Mouse (Mus musculus) erythroblast, embryonic 14.5 days (primary cell): ENCODE measurements around the gene Setd6. TPM values are rescaled to one million over a fixed set of nuclear protein-coding genes. Genes with fewer than 3 reads are reported as not detected.

Experiments
- H3K27me3 ChIP-seq: 2 replicates; pipeline ENCODE4 v1.6.1; 2012; ENCODE audit warnings: inconsistent platforms; ENCODE audit not compliant: control insufficient read depth
- H3K36me3 ChIP-seq: 2 replicates; pipeline ENCODE4 v1.6.1; 2012; ENCODE audit warnings: mild to moderate bottlenecking, inconsistent platforms; ENCODE audit not compliant: control insufficient read depth
- H3K4me1 ChIP-seq: 2 replicates; pipeline ENCODE4 v1.6.1; 2012; ENCODE audit warnings: inconsistent platforms; ENCODE audit not compliant: control insufficient read depth
- H3K4me3 ChIP-seq: replicated peaks from 2 replicates; pipeline ENCODE3; 2012; ENCODE audit warnings: moderate library complexity, mild to moderate bottlenecking, inconsistent platforms
- H3K9me3 ChIP-seq: 2 replicates; pipeline ENCODE4 v1.6.1; 2012; ENCODE audit warnings: low read length, inconsistent platforms, mixed read lengths; ENCODE audit not compliant: control insufficient read depth
- GATA1 ChIP-seq: IDR thresholded peaks from 2 replicates; pipeline ENCODE4 v1.6.1; 2012; ENCODE audit warnings: low read length, inconsistent platforms, mixed read lengths
- TAL1 ChIP-seq: IDR thresholded peaks from 3 replicates; pipeline ENCODE4 v1.6.1; 2012; ENCODE audit warnings: low read length, inconsistent platforms, mixed read lengths
- polyA plus RNA-seq: library from polyadenylated mRNA; stranded (reverse); fragments of >175 nt; gene quantifications from 2 replicates; pipeline ENCODE4 v1.2.3, GENCODE M21; 2012

Gene Setd6
- polyA plus RNA-seq, 1 experiment, result 0.68 TPM

DNA sequence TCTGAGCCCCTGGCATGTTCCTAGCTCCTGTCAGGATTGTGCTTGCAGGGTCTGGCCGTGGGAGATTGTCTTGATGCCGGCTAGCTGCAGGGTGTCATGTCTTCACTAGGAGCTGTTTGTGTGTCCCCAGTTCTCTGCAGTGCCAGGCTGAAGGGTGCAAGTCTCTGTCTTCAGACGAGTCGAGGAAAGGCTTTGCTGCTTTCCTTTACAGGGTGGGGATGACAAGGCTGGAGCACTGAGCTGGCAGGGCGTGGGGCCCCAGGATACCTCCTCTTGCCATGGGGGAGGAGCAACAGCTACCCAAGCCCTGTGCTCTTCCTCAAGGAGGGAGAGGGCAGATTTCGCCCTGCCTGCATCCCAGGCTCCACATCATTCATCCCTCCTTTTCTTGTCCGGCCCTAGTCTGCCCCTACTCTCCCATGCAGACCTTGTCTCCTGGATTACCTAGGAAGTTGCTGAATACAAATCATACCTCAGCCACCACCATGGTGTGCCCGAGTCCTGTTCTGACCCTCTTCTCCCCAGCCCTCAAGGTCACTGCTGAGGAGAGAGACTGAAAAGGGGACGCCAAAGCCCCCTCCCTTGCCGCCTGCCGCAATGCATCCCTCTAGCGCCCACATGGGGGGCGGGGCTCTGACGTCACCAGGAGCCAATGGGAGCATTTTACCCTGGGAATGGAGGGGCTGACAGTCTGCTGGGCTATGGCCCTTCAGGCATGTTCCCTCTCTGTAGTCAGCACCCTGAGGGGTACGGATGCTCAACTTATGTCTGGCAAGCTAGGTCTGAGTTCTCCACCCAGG is 12.0 kb upstream of the Setd6 start:
- Histone ChIP-seq H3K4me3 (peak overlapping the region; percentile 63), H3K4me1 (peaks cover 20% of the 10 kb centered on the region), H3K36me3 (no peaks in the 10 kb centered on the region), H3K27me3 (peaks cover 33% of the 10 kb centered on the region), H3K9me3 (no peaks in the 10 kb centered on the region)
- TF ChIP-seq GATA1, result no peak
- TF ChIP-seq TAL1, result no peak

DNA sequence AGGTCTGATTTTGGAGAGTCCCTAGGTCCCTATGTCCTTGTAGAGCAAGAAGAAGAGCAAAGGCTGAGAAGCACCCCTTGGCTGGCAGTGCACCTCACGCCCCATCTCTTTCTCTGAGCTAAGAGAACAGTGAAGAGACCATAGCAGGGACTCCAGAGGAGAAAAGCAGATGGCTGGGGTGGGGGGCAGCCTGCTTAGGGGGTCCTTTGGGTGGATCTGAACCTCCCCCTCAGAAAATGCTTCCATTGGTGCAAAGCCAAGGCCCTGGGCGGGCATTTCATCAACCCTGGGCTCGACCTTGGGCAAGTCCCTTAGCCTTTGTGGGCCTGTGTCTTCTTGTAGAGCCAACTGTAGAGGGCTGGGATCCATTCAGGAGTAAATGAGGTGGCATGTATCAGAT is 11.1 kb upstream of the Setd6 start:
- Histone ChIP-seq H3K4me1 (peaks cover 20% of the 10 kb centered on the region), H3K27me3 (peaks cover 27% of the 10 kb centered on the region), H3K36me3 (no peaks in the 10 kb centered on the region), H3K9me3 (no peaks in the 10 kb centered on the region), H3K4me3 (no peak overlapping the region)
- no peak for TF ChIP-seq TAL1
- TF ChIP-seq GATA1, result no peak

DNA sequence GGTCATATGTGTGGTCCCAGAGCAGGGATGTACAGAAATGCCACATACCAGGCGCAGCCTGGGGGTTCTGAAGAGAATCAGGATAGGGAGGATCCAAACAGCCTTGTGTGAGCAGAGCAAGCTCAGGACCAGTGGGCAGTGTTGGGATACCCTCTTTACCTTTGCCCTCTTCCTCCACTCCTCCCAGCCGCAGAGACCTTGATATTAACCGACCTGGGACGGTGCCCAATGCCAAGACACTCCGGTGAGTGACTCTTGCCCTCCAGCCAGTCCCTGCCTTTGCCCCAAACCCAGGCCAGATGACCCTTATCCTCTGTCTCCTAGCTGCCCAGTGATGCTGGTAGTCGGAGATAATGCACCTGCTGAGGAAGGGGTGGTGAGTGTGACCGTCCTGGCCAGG is 6.1 kb upstream of the Setd6 start:
- H3K4me1 ChIP-seq, result peaks cover 28% of the 10 kb centered on the region
- TF ChIP-seq GATA1 (no peak), TAL1 (no peak)
- H3K4me3 ChIP-seq, result no peak overlapping the region
- no peaks in the 10 kb centered on the region for H3K27me3 ChIP-seq
- no peaks in the 10 kb centered on the region for H3K9me3 ChIP-seq
- H3K36me3 ChIP-seq, result no peaks in the 10 kb centered on the region

DNA sequence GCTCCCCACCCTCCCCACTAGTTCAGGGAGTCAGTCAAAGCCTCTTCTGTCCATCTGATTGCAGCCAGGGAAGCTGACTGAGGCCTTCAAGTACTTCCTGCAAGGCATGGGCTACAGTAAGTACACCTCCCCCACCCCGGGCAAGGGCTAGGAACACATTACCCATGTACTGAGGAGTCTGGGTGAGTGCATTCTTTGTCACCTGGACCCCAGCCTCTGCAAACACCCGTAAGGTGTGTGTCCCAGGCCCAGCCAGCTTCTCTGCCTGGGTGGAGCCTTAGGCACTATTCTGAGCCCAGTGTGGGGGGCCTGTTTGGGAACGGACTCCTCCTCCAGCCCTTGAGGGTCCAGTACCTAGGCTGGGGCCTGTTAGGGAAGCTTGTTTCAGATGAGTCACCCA is 4.7 kb upstream of the Setd6 start:
- H3K4me1 ChIP-seq, result peaks cover 42% of the 10 kb centered on the region
- no peak overlapping the region for H3K4me3 ChIP-seq
- H3K36me3 ChIP-seq, result no peaks in the 10 kb centered on the region; the same call in 1 of the 2 replicates
- no peaks in the 10 kb centered on the region for H3K9me3 ChIP-seq
- TF ChIP-seq GATA1 (no peak), TAL1 (no peak)
- H3K27me3 ChIP-seq, result no peaks in the 10 kb centered on the region

DNA sequence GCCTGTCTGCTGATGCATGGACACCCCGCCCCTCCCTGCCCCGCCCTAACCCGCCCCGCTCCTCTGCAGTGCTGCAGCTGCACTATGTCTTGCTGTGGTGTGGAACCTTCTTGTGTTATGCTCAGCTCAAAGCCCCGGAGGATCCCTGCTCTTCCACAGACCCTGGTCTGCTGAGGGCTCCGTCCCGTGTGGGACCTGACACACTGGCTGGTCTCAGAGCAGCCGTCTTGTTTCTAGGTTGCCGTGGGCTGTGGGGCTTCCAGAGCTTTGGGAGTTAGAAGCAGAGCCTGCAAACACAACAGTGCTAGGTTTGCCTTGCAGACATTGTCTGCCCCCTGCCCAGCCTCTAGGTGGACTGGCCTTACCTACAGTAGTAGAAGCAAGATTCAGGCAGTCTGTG is 3.3 kb upstream of the Setd6 start:
- Histone ChIP-seq H3K4me3 (no peak overlapping the region), H3K36me3 (peaks cover 10% of the 10 kb centered on the region), H3K9me3 (no peaks in the 10 kb centered on the region), H3K4me1 (peaks cover 55% of the 10 kb centered on the region), H3K27me3 (no peaks in the 10 kb centered on the region)
- TF ChIP-seq TAL1 (no peak), GATA1 (no peak)

DNA sequence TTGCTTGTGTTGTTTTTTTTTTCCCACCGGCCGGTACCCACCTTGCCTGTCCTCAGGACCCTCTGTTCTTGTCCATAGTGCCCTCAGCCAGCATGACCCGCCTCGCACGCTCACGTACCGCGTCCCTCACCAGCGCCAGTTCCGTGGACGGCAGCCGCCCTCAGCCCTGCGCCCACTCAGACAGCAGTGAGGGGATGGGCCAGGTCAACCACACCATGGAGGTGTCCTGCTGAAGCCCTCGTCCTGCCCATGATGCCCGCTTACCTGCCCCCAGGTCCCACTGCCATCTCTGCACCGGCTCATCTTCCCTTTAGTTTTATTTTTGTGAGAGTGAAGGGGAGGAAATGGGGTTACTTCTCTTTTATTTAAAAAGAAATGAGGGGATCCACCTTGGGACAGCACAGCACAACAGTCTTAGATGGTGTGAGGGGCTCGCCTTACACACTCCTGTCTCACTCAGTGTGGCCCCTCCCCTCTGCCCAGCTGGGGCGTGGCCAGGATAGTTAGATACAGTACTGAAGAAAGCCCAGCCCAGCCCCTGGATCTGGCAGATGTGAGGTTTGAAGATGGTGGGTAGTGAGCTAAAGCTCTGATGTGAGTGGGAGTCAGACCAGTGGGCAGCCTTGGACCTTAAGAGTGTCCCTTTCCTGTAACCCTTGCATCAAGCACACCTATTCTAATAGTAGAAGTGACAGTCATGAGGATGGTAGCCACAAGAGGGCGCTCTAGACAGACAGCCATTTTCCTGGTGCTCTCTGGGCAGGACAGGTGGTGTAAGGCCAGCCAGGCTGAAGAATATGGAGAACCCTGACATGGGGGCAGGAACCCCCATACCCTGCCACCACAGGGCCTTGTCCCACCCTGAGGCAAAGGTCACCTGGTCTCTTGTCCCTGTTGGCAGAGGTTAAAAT is 2.3 kb upstream of the Setd6 start:
- Histone ChIP-seq H3K4me3 (no peak overlapping the region), H3K4me1 (peaks cover 62% of the 10 kb centered on the region), H3K36me3 (peaks cover 19% of the 10 kb centered on the region), H3K9me3 (no peaks in the 10 kb centered on the region), H3K27me3 (no peaks in the 10 kb centered on the region)
- TF ChIP-seq TAL1 (no peak), GATA1 (no peak)

DNA sequence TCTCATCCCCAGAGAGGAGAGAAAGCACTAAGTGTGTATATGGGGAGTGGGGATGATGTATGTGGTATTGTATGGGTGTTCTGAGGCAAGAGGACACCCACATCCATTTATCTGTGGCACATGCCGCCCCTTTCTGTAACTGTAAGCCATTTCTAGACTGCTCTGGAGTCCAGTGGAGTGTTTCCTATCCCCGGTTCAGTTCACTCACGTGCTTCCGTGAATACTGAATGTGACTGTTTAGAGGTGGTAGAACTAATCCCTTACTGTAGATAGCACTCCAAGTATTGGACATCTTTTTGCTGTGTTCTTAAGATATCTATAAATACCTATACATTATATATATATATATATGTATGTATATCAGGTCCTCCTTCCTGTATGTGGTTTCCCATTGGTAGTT is 1.3 kb upstream of the Setd6 start:
- Histone ChIP-seq H3K9me3 (no peaks in the 10 kb centered on the region), H3K4me3 (no peak overlapping the region), H3K36me3 (peaks cover 29% of the 10 kb centered on the region), H3K4me1 (peaks cover 62% of the 10 kb centered on the region), H3K27me3 (no peaks in the 10 kb centered on the region)
- TF ChIP-seq GATA1 (no peak), TAL1 (no peak)

DNA sequence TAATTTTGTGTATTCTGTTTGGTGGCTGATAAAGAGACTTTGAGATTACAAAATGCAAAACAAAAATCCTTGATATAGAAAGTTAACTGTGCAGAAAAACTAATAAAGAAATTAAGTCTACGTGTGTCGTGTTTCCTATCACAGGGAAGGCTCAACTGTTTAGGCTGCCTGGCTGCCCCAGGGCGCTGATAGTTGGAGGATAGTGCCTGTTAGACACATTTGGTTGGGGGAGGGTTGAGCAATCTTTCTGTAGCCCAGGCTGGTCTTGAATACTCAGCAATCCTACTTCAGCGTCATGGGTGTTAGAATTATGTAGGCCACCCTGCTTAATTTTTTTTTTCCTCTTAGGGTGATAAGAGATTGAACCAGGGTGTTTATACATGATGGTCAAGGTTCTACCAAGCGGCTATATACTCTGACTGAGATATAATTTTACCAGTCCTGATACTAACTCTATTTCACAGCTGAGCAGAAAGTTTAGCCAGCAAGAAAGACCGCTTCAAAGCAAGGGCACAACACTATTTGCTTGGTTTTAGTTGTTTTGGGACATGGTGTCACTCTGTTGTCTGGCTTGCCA is 756 bp upstream of the Setd6 start:
- Histone ChIP-seq H3K4me3 (peak overlapping the region; percentile 89), H3K36me3 (peaks cover 34% of the 10 kb centered on the region), H3K9me3 (no peaks in the 10 kb centered on the region), H3K27me3 (no peaks in the 10 kb centered on the region), H3K4me1 (peaks cover 62% of the 10 kb centered on the region)
- no peak for TF ChIP-seq TAL1
- no peak for TF ChIP-seq GATA1
